Mouse (Mus musculus) forebrain, embryonic 10.5 days (tissue): ENCODE data around the gene Bicral. TPM values are rescaled to one million over a fixed set of nuclear protein-coding genes. Genes with fewer than 3 reads are reported as not detected.
"Not testable (repeated sequence)": the region's sequence is repeated elsewhere in the genome, so short reads cannot be mapped to it uniquely, and the experiment has no call there.

ENCODE experiments used
- DNase-seq: peaks from one replicate; pipeline ENCODE4 v3.0.0-alpha.2; 2017; ENCODE audit warnings: low spot score; ENCODE audit errors: extremely low spot score
- H3K27ac ChIP-seq: fragments of 300-500 bp; sonication (generic); 2 replicates; pipeline ENCODE4 v1.5.1; 2016; ENCODE audit warnings: mild to moderate bottlenecking
- H3K27me3 ChIP-seq: fragments of 300-500 bp; sonication (generic); 2 replicates; pipeline ENCODE4 v1.6.1; 2016; ENCODE audit warnings: mild to moderate bottlenecking; ENCODE audit not compliant: poor library complexity, severe bottlenecking
- H3K36me3 ChIP-seq: fragments of 300-500 bp; sonication (generic); replicated peaks from 2 replicates; pipeline ENCODE4 v1.6.1; 2016; ENCODE audit warnings: mild to moderate bottlenecking, moderate library complexity
- H3K4me1 ChIP-seq: fragments of 300-500 bp; sonication (generic); 2 replicates; pipeline ENCODE4 v1.6.1; 2016
- H3K4me3 ChIP-seq: fragments of 300-500 bp; sonication (generic); 2 replicates; pipeline ENCODE4 v1.5.1; 2016; ENCODE audit warnings: mild to moderate bottlenecking, moderate library complexity
- H3K9me3 ChIP-seq: fragments of 300-500 bp; sonication (generic); 2 replicates; pipeline ENCODE4 v1.6.1; 2016; ENCODE audit warnings: mild to moderate bottlenecking, moderate library complexity
- WGBS: fragments of 180-500 bp; shearing (Covaris S2); methylation state at CpG from one replicate; pipeline ENCODE4 v1.1.7; 2016; 5-methylcytosine and 5-hydroxymethylcytosine counted together
- polyA plus RNA-seq: library from polyadenylated mRNA; unstranded; fragments of >200 nt; fragmentation: Nextera tagmentation; extraction: Ambion mirVana; gene quantifications from 2 replicates; pipeline ENCODE4 v1.2.1, GENCODE M21; 2016

Gene Bicral
- polyA plus RNA-seq, 1 experiment from 2014 or later = 4.1 TPM

DNA sequence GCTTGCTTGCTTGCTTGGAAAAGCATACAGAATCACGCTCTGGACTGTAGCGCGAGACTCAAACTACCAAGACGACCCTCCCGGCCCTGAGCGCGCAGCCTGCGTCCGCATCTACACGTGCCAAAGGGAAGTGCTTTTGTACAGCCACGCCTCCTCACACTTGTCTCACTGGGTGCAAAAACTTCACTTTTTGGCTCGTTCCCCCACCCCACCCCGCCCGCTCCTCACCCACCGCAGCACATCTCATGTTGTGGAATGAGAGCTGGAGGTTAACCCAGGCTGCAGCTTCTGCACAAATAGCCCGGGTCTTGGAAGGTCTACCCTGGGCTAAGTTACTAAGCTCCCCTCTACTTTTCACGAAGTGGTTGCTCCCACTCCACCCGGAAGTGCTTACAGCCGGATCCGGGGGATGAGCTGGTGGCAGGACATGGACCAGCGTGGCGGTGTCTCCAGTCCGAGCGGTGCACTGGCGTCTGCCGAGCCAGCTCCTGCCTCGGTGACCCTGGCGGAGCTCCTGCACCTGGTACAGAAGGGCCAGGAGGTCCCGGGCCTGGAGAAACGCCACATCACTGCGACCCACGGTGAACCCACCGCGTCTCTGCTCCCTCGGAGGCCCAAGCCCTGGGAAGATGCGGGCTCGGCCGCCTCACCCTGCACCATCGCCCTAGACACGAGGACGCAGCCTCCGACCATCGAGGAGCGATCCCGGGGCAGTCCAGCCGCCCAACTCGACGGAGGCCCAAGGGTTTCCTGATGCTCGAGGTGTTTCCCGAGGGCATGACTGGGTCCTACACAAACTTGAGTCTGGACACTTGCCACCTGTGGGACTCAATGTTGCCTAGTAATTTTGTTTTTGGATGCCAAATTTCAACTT is 85.6 kb downstream of the Bicral start, which contains the start of gene 2310039H08Rik:
2310039H08Rik (plus strand) TSS at position 232 of the 874 bp plus-strand sequence.
- H3K27ac ChIP-seq = peak within 1 kb of the TSS; percentile 90
- H3K36me3 ChIP-seq = peaks cover 39% of the 10 kb centered on the region
- peaks cover 28% of the 10 kb centered on the region for H3K4me1 ChIP-seq
- peak within 1 kb of the TSS; percentile 70 for H3K4me3 ChIP-seq
- under 1% methylated on average over 50 of the region's 50 CpGs for WGBS
- DNase-seq = peak; percentile 88
- H3K27me3 ChIP-seq = no peaks in the 10 kb centered on the region
- no peaks in the 10 kb centered on the region for H3K9me3 ChIP-seq

DNA sequence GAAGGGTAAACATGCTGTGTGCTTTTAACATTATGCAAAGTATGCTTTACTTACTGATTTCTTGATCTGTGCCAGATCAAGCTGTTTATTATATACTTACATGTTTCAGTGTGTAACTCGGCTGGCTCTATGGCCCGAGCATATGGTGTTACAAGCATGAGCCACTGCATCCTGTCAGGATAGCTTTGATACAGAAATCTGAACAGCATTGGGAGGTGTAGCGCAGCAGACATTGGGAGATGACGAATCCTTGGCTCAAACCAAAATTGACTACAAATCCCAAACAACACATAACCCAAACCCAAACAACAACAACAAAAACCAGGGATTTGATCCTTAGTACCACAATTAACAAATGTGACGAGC is 86.3 kb downstream of the Bicral start:
- DNase-seq = no peak
- Histone ChIP-seq H3K4me3 (peak overlapping the region; percentile 70), H3K27ac (peak overlapping the region; percentile 90), H3K9me3 (no peaks in the 10 kb centered on the region), H3K27me3 (no peaks in the 10 kb centered on the region), H3K36me3 (peaks cover 32% of the 10 kb centered on the region), H3K4me1 (peaks cover 29% of the 10 kb centered on the region)
- 15% methylated on average over 5 of the region's 5 CpGs for WGBS

DNA sequence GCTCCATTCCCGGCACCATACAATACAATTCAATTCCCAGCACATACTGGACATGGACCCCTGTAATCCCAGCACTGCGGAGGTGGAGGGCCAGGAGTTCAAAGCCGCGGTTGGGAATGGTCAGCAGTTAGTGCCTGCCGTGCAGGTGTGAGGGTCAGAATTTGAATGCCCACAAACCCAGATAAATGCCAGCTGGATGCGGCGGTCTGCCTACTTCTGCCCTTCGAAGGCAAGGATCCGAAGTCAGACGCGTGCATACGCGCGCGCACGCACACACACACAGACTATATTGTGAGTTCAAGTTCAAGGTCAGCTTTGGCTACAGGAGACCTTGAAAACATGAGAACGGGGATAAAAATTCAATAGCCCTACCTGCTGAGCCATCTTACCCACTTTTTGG is 86.7 kb downstream of the Bicral start:
- H3K36me3 ChIP-seq = peaks cover 28% of the 10 kb centered on the region
- 72% methylated on average over 17 of the region's 17 CpGs for WGBS
- H3K4me3 ChIP-seq = peak overlapping the region; percentile 70
- H3K4me1 ChIP-seq = peaks cover 29% of the 10 kb centered on the region
- peak overlapping the region; percentile 90 for H3K27ac ChIP-seq
- H3K9me3 ChIP-seq = no peaks in the 10 kb centered on the region
- DNase-seq = no peak
- H3K27me3 ChIP-seq = no peaks in the 10 kb centered on the region

DNA sequence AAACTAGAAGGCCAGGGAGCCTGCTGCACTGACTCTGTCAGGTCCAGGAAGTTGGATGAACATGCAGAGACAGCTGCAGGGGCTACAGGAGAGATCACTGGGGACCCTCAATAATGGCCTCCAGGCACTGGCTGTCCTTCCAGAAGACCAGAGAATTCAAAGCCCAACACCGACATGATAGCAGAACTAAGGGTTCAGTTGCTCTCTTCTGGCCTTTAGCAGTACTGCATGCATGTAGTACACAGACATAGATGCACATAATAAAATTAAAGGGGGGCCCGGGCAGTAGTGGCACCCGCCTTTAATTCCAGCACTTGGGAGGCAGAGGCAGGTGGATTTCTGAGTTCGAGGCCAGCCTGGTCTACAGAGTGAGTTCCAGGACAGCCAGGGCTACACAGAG is 87.3 kb downstream of the Bicral start:
- WGBS = 92% methylated on average over 4 of the region's 4 CpGs
- DNase-seq = no peak
- peaks cover 29% of the 10 kb centered on the region for H3K4me1 ChIP-seq
- H3K9me3 ChIP-seq = no peaks in the 10 kb centered on the region
- H3K4me3 ChIP-seq = peak overlapping the region; percentile 16
- H3K27me3 ChIP-seq = no peaks in the 10 kb centered on the region
- peaks cover 22% of the 10 kb centered on the region for H3K36me3 ChIP-seq
- H3K27ac ChIP-seq = no peak overlapping the region

DNA sequence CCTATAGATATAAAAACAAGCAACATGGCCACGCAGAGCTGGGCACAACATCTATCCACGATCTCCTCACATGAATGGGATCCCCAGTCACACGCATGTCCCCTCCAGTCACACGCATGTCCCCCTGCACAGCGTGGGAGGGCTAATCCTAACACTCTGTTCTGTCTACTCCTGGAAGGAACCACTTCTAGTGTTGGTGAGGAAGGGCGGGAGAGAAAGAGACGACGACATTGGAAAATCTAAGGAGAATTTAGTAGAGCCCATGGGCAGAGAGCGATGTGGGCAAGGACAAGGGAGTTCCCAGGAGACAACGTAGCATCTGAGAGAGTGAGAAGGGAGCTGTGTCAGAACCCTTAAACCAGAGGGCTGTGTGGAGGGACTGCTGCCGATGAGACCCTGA is 87.7 kb downstream of the Bicral start:
- H3K4me3 ChIP-seq = peak overlapping the region; percentile 16; the same call in 1 of the 2 replicates
- 91% methylated on average over 11 of the region's 11 CpGs for WGBS
- H3K27ac ChIP-seq = no peak overlapping the region
- peaks cover 29% of the 10 kb centered on the region for H3K4me1 ChIP-seq
- H3K36me3 ChIP-seq = peaks cover 18% of the 10 kb centered on the region
- H3K9me3 ChIP-seq = no peaks in the 10 kb centered on the region
- no peak for DNase-seq
- H3K27me3 ChIP-seq = no peaks in the 10 kb centered on the region

DNA sequence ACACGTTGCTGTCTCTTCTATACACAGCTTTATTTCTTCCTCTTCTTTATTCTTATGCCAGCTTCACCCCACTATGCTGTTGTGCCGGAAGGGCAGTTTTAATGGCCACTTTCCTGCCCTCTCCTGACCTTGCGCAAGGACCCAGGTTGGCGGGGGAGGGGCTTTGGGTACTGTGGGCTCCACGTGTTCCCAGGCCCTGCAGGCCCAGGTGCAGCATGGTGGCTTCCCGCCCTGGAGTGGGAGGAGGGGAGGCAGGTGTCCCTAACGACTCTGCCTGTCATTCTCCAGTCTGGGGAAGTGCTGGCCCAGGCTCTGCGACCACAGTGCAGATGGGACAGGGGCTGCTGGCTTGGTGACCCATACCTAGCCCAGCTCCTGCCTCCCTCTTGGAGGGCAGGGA is 90.4 kb downstream of the Bicral start:
- Histone ChIP-seq H3K4me1 (peaks cover 15% of the 10 kb centered on the region), H3K9me3 (no peaks in the 10 kb centered on the region), H3K27ac (peak overlapping the region; percentile 48), H3K27me3 (no peaks in the 10 kb centered on the region), H3K4me3 (no peak overlapping the region), H3K36me3 (no peaks in the 10 kb centered on the region)
- WGBS = 69% methylated on average over 8 of the region's 8 CpGs
- no peak for DNase-seq

DNA sequence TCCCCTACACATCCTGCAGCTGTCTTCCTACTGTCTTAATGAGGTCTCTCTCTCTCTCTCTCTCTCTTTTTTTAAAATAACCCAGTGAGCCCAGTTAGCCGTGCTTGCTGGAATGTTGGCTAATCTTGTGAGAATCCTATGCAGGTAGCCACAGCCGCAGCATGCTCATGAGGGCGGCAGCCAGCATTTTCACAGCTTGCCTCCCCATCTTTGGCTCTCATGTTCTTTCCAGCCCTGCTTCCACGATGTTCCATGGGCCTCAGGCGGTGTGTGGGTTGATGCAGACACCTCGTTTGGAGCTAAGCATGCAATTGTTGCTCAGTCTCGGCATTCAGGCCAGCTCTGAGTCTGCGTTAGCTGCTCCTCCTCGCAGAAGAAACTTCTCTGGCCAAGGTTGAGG is 93.4 kb downstream of the Bicral start:
- not testable (repeated sequence) for H3K36me3 ChIP-seq, H3K4me1 ChIP-seq, H3K27ac ChIP-seq, H3K4me3 ChIP-seq, DNase-seq, H3K27me3 ChIP-seq, H3K9me3 ChIP-seq
- WGBS = 71% methylated on average over 9 of the region's 9 CpGs

DNA sequence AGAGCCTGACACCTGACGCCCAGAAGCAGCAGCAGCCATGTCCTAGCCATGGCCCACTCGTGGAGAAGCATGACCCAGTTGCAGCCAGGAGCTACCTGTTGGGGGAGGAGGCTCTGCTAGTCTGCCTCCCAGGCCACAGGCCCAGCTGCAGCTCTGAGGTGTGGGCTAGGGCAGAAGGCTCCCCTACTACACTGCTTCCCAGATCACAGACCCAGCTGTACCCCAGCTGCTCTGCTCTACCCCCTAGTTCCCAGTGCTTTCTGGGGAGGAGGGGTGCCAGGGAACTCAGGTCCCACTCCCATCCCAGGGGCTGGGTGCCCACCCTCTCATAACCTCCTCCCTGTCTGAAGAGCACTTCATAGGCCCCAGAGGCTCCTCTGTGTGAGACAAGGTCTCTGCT is 94.7 kb downstream of the Bicral start, which contains the start of gene Ptcra:
Ptcra (minus strand) TSS at position 169 of the 400 bp plus-strand sequence.
- no peak for DNase-seq
- H3K9me3 ChIP-seq = no peaks in the 10 kb centered on the region
- H3K27ac ChIP-seq = no peak within 1 kb of the TSS
- H3K4me3 ChIP-seq = no peak within 1 kb of the TSS
- H3K4me1 ChIP-seq = peaks cover 6% of the 10 kb centered on the region; the same call in 1 of the 2 replicates
- no peaks in the 10 kb centered on the region for H3K36me3 ChIP-seq
- H3K27me3 ChIP-seq = no peaks in the 10 kb centered on the region
- 81% methylated on average over 2 of the region's 2 CpGs for WGBS

DNA sequence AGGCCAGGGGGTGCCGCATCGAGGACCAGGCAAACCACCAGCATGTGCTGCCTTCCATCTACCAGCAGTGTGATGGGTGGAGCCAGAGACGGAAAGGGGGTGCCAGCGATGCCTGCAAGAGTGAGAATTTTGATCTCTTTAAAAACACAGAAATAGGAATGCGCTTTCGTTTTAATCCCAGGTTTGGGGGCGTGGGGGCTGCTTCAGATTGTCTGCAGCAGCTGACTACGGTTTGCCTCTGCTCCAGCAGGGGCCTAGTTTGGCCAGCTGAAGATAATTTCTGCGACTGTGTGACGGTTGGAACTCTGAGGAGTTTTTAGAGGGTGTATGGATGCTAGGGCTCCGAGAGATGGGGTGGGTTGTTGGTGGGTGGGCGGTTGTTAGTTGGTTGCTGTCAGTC is 99.5 kb downstream of the Bicral start:
- peaks cover 3% of the 10 kb centered on the region; the same call in 1 of the 2 replicates for H3K9me3 ChIP-seq
- WGBS = 86% methylated on average over 12 of the region's 12 CpGs
- no peaks in the 10 kb centered on the region for H3K36me3 ChIP-seq

DNA sequence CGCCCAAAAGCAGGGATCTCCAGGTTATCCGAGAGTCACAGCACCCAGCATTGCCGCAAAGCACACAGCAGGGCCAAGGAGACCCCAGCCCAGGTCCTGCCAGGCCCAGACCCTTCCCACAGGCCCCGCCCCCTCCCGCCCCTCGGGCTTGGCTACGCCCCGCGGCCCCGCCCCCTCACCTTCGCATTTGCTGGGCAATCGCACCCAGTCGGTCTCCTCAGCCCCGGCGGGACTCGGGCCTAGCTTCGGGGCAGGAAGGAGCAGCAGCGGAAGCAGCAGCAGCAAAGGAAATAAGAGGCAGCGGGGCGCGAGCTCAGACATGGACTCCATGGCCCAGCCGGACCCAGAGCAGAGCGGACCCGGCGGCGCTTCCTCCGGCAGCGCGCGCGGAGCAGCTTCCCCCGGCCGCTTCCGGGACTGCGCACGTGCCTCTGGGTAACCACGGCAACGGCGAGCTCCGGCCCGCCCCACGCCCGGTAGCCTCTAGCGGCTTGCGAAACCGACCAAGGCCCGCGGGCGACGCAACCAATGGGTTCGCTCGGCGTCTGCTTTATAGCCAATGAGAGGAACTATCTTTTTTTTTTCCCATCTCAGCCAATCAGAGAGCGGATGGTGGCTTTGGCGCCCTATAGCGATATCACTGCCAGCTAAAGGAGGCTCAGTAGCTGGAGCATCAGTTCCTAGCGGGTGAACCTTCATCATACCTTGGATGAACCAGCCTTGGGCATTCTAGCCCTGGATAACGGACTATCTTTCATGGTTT is 106.3 kb downstream of the Bicral start, which contains the start of gene Cnpy3:
Cnpy3 (minus strand) TSS at position 421 of the 763 bp plus-strand sequence.
- no peaks in the 10 kb centered on the region for H3K27me3 ChIP-seq
- H3K4me3 ChIP-seq = peak within 1 kb of the TSS; percentile 67
- H3K27ac ChIP-seq = peak within 1 kb of the TSS; percentile 90
- H3K36me3 ChIP-seq = peaks cover 26% of the 10 kb centered on the region
- H3K9me3 ChIP-seq = peaks cover 3% of the 10 kb centered on the region; the same call in 1 of the 2 replicates
- WGBS = under 1% methylated on average over 58 of the region's 58 CpGs
- H3K4me1 ChIP-seq = peaks cover 32% of the 10 kb centered on the region
- DNase-seq = peak; percentile 99

More for the DNA sequence above, 99.5 kb downstream of the Bicral start:
- no peak for DNase-seq
- H3K4me3 ChIP-seq = no peak overlapping the region
- H3K4me1 ChIP-seq = peaks cover 11% of the 10 kb centered on the region
- H3K27ac ChIP-seq = no peak overlapping the region
- no peaks in the 10 kb centered on the region for H3K27me3 ChIP-seq

DNA sequence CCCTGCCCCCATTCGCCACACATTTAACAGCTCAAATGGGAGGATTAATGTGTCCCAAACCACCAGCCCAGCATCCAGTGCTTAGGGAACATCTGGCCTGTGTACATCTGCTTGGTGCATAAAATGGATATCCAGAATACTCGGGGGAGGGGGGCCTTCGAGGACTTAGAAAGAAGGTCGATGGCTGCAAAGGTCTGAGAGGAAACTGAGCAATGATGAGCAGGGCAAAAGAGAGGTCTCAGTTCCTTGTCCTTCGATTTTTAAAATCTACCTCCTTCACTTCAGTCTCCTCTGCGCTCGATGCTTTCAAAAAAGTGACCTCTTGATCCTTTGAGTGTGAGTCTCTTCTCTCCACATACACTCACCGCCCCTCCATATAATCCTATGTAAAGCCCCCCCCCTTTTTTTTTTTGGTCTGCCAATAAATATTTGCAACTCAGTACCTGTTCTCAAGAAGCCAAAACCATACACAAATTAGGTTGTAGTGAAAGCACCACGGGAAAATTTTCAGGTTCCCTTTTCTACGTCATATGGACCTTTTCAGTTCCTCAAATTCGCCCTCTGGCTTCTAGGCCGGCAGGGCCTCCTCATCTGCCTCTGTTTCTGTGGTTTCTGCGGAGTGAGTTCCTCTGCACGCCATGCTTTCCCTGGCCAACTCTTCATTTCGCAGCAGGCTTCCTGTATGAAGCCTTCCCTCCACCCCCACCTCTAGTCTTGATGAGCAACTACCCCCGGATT is 107.1 kb downstream of the Bicral start:
- DNase-seq = no peak
- peak overlapping the region; percentile 90 for H3K27ac ChIP-seq
- H3K27me3 ChIP-seq = no peaks in the 10 kb centered on the region
- peaks cover 24% of the 10 kb centered on the region for H3K4me1 ChIP-seq
- peak overlapping the region; percentile 67 for H3K4me3 ChIP-seq
- H3K9me3 ChIP-seq = peaks cover 3% of the 10 kb centered on the region; the same call in 1 of the 2 replicates
- 37% methylated on average over 16 of the region's 16 CpGs for WGBS
- H3K36me3 ChIP-seq = peaks cover 33% of the 10 kb centered on the region

DNA sequence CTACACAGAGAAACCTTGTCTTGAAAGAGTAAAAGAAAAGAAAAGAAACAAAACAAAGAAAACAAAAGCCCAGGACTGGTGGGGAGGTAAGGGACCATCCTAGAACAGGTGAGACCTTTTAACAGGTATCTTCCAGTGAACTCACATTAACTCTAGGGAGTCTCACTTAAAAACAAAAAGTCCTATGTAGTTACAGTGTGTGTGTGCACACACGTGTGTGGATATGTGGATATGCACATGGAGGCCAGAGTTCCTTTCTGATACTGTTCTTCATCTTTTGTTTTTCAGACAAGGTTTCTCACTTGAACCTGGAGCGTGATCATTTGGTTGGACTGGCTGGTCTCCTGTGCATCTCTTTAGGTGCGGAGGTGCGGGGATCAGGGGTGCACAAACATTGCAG is 107.7 kb downstream of the Bicral start:
- no peak for DNase-seq
- H3K36me3 ChIP-seq = peaks cover 40% of the 10 kb centered on the region
- H3K27ac ChIP-seq = peak overlapping the region; percentile 90; the same call in 1 of the 2 replicates
- peaks cover 3% of the 10 kb centered on the region; the same call in 1 of the 2 replicates for H3K9me3 ChIP-seq
- H3K4me1 ChIP-seq = peaks cover 22% of the 10 kb centered on the region
- H3K4me3 ChIP-seq = peak overlapping the region; percentile 67
- H3K27me3 ChIP-seq = no peaks in the 10 kb centered on the region
- WGBS = 94% methylated on average over 4 of the region's 4 CpGs
